Mouse (Mus musculus): ENCODE measurements around the gene Sfxn2. TPM values are rescaled to one million over a fixed set of nuclear protein-coding genes. Genes with fewer than 3 reads are reported as not detected.

Sfxn2 gene
- polyA plus RNA-seq, 1 experiment from 2014 or later = 22.2 TPM

DNA sequence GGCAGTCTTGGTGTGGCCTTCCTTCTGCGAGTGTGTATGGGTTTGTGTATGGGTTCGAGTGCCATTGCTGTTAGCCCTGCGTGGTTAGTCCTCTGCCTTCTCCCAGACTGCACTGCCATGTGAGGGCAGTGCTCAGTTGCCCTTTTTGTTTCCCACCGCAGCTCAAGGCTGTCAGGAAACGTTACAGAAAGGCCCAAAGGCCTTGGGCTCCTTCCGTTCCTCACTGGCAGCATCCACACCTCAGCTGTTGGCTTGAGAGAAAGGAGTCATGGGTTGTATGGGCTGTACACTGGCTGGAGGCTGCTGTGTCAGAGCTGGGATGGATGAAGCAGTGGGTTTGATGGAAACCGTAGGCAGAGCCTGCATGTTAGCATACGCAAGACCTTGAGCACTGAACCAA lies 67.6 kb downstream of the Sfxn2 start:
- peaks cover 44% of the 10 kb centered on the region for H3K4me1 ChIP-seq (ENCODE audit: insufficient read depth)
- H3K27ac ChIP-seq (ENCODE audit: low read depth) = peak overlapping the region; percentile 90
- no peak overlapping the region for H3K4me2 ChIP-seq
- ATAC-seq (ENCODE audit: insufficient read depth) (no peak), DNase-seq (no peak)
- no peak overlapping the region for H3K9ac ChIP-seq
- no peaks in the 10 kb centered on the region for H3K27me3 ChIP-seq (ENCODE audit: insufficient read depth, low read length)
- peaks cover 33% of the 10 kb centered on the region for H3K36me3 ChIP-seq (ENCODE audit: insufficient read depth)
- no peak for TF ChIP-seq CTCF (IDR thresholded peaks at IDR 0.05; ENCODE audit: low read depth)
- no peak overlapping the region for H3K4me3 ChIP-seq (ENCODE audit: low read depth, low read length)
- WGBS = 73% methylated on average over 8 of the region's 8 CpGs
- no peaks in the 10 kb centered on the region for H3K9me3 ChIP-seq (ENCODE audit: low read depth, low read length)

DNA sequence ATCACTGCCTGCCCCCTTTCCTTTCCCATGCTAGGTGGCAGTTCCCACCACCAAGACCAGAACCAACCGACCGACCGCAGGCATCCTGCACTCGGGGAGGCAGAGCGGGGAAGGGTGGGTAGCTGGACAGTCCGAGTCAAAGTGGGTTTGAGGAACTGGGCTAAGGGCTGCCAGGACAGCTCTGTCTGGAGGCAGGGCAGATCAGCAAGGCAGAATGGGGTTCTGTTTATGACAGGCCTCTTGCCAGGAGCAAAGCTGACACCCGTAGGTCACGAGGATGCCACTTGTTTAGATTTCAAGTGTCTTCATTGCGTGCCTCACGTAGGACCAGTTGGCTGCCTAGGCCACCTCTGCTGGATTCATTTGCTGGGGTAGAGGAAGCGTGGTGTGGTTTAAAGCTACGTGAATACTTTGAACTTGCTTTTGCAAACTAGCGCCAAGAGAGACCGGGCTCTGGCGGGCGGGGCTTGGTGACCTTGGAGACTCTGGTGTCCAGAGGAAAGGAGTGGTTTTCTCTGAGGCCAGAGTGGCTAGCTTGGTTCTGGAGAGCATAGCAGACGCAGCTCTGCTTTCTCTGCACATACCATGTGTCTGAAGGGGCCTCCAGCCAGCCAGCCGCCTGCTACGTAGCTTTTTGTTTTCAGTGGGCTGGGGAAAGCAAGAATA lies 68.4 kb downstream of the Sfxn2 start:
- TF ChIP-seq CTCF (IDR thresholded peaks at IDR 0.05; ENCODE audit: low read depth) = no peak
- H3K4me2 ChIP-seq = peak overlapping the region; percentile 46
- H3K9ac ChIP-seq = peak overlapping the region; percentile 29; the same call in 1 of the 2 replicates
- H3K4me1 ChIP-seq (ENCODE audit: insufficient read depth) = peaks cover 44% of the 10 kb centered on the region
- 19% methylated on average over 19 of the region's 19 CpGs for WGBS
- H3K27me3 ChIP-seq (ENCODE audit: insufficient read depth, low read length) = no peaks in the 10 kb centered on the region
- H3K4me3 ChIP-seq (ENCODE audit: low read depth, low read length) = no peak overlapping the region
- ATAC-seq (ENCODE audit: insufficient read depth) (peak; percentile 64), DNase-seq (peak; percentile 83)
- no peaks in the 10 kb centered on the region for H3K9me3 ChIP-seq (ENCODE audit: low read depth, low read length)
- H3K36me3 ChIP-seq (ENCODE audit: insufficient read depth) = peaks cover 40% of the 10 kb centered on the region
- H3K27ac ChIP-seq (ENCODE audit: low read depth) = peak overlapping the region; percentile 90

- H3K4me3 ChIP-seq (ENCODE audit: low read depth, low read length) = no peak overlapping the region
- peak; percentile 36; the same call in 1 of the 2 replicates for ATAC-seq (ENCODE audit: insufficient read depth)
- TF ChIP-seq CTCF (IDR thresholded peaks at IDR 0.05; ENCODE audit: low read depth) = no peak
- no peaks in the 10 kb centered on the region for H3K27me3 ChIP-seq (ENCODE audit: insufficient read depth, low read length)
- WGBS = 33% methylated on average over 22 of the region's 22 CpGs
- H3K9ac ChIP-seq = peak overlapping the region; percentile 21; the same call in 1 of the 2 replicates
- H3K27ac ChIP-seq (ENCODE audit: low read depth) = peak overlapping the region; percentile 90
- DNase-seq = peak; percentile 71
- H3K9me3 ChIP-seq (ENCODE audit: low read depth, low read length) = no peaks in the 10 kb centered on the region
- peaks cover 44% of the 10 kb centered on the region for H3K36me3 ChIP-seq (ENCODE audit: insufficient read depth)
- peaks cover 44% of the 10 kb centered on the region for H3K4me1 ChIP-seq (ENCODE audit: insufficient read depth)
- peak overlapping the region; percentile 46 for H3K4me2 ChIP-seq
Measured at GRCm38 (mm10) chr19:46642136-46642753, 69.1 kb downstream of the Sfxn2 start.

DNA sequence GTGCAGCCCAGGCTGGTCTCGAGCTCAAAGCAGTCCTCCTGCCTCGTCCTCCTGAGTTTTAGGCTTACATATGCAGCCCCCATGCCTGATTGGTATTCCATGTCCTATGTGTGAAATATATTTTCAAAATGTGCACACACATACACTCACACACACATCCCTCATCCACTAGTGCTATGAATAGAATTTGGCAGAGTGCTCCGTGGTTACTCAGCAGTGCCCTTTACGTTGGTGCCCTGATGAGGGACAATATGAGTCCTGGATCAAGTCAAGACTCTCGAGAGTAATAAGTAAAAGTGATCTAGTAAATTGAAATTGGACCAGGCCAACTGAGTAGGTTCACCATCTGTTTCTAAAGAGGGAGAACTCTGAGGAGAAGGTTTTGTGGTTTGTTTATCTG lies 70.1 kb downstream of the Sfxn2 start:
- DNase-seq = no peak
- no peak overlapping the region for H3K9ac ChIP-seq

DNA sequence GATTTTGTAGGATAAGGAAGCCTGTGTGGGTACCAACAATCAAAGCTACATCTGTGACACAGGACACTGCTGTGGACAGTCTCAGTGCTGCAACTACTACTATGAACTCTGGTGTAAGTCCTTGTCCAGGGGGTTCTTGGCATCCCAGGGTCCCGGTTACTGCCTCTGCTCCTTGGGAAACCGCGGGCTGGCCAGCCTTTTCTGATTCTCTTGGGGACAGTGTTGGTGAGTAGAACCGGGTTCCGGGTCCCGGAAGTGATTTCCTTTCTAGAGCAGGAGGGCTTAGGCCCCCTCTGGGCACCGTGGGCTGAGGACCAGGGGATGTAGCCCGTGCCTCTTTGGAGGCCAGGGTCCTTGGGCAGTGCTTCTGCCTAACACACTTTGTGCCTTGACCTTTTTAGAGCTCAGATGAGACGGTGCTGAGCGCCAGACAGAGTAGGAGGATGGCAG lies 71.2 kb downstream of the Sfxn2 start:
- peaks cover 44% of the 10 kb centered on the region for H3K4me1 ChIP-seq (ENCODE audit: insufficient read depth)

More for the DNA sequence above, 70.1 kb downstream of the Sfxn2 start:
- Histone ChIP-seq H3K4me1 (ENCODE audit: insufficient read depth) (peaks cover 44% of the 10 kb centered on the region), H3K9me3 (ENCODE audit: low read depth, low read length) (no peaks in the 10 kb centered on the region), H3K4me2 (no peak overlapping the region), H3K36me3 (ENCODE audit: insufficient read depth) (peaks cover 44% of the 10 kb centered on the region), H3K27me3 (ENCODE audit: insufficient read depth, low read length) (no peaks in the 10 kb centered on the region), H3K27ac (ENCODE audit: low read depth) (no peak overlapping the region), H3K4me3 (ENCODE audit: low read depth, low read length) (no peak overlapping the region)
- 65% methylated on average over 5 of the region's 5 CpGs for WGBS
- no peak for TF ChIP-seq CTCF (IDR thresholded peaks at IDR 0.05; ENCODE audit: low read depth)
- no peak for ATAC-seq (ENCODE audit: insufficient read depth)

GRCm38 (mm10) chr19:46644793-46645602 lies 71.8 kb downstream of the Sfxn2 start:
- Histone ChIP-seq H3K9ac (peak overlapping the region; percentile 11), H3K36me3 (ENCODE audit: insufficient read depth) (peaks cover 39% of the 10 kb centered on the region), H3K4me3 (ENCODE audit: low read depth, low read length) (no peak overlapping the region), H3K27ac (ENCODE audit: low read depth) (peak overlapping the region; percentile 75; the same call in 1 of the 2 replicates), H3K27me3 (ENCODE audit: insufficient read depth, low read length) (no peaks in the 10 kb centered on the region), H3K9me3 (ENCODE audit: low read depth, low read length) (no peaks in the 10 kb centered on the region), H3K4me2 (no peak overlapping the region; the same call in 1 of the 2 replicates), H3K4me1 (ENCODE audit: insufficient read depth) (peaks cover 44% of the 10 kb centered on the region)
- 20% methylated on average over 12 of the region's 12 CpGs for WGBS
- no peak for ATAC-seq (ENCODE audit: insufficient read depth)
- TF ChIP-seq CTCF (IDR thresholded peaks at IDR 0.05; ENCODE audit: low read depth) = no peak
- peak; percentile 56 for DNase-seq

More for the DNA sequence above, 71.2 kb downstream of the Sfxn2 start:
- H3K9me3 ChIP-seq (ENCODE audit: low read depth, low read length) = no peaks in the 10 kb centered on the region
- H3K9ac ChIP-seq = peak overlapping the region; percentile 11; the same call in 1 of the 2 replicates
- no peak overlapping the region for H3K4me3 ChIP-seq (ENCODE audit: low read depth, low read length)
- no peak for TF ChIP-seq CTCF (IDR thresholded peaks at IDR 0.05; ENCODE audit: low read depth)
- ATAC-seq (ENCODE audit: insufficient read depth) (no peak), DNase-seq (no peak)
- H3K4me2 ChIP-seq = no peak overlapping the region
- peaks cover 43% of the 10 kb centered on the region for H3K36me3 ChIP-seq (ENCODE audit: insufficient read depth)
- H3K27ac ChIP-seq (ENCODE audit: low read depth) = peak overlapping the region; percentile 75; the same call in 1 of the 2 replicates
- no peaks in the 10 kb centered on the region for H3K27me3 ChIP-seq (ENCODE audit: insufficient read depth, low read length)
- WGBS = 70% methylated on average over 10 of the region's 10 CpGs

Measured in lung, embryonic 14.5 days (tissue).